Mouse (Mus musculus): ENCODE measurements around the gene Lce1i.
"Not testable (repeated sequence)": the region's sequence is repeated elsewhere in the genome, so short reads cannot be mapped to it uniquely, and the experiment has no call there.

The Lce1i gene

DNA sequence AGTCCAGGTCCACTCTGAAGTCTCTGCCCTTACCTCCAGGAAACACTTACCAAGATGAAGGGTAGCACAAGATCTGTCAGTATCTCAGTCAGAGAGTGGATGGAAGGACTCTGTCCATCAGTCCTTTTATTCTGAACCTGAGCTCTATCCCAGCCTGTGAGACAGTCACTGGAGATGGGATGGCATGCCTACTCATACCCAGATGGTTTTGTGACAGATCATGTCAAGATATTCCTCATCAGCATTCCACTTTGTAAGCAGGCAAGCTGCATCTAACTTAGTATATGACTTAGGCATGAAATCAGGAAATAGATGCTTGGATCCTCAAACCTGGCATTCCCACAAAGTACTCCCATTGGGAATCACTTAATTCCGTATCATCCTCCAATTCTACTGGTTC lies at the start of gene Lce1i:
TSS of gene Lce1i (minus strand) at position 101 of the 400 bp plus-strand sequence.
- DNase-seq (ENCODE audit: low spot score in 2 of 2): no peak

DNA sequence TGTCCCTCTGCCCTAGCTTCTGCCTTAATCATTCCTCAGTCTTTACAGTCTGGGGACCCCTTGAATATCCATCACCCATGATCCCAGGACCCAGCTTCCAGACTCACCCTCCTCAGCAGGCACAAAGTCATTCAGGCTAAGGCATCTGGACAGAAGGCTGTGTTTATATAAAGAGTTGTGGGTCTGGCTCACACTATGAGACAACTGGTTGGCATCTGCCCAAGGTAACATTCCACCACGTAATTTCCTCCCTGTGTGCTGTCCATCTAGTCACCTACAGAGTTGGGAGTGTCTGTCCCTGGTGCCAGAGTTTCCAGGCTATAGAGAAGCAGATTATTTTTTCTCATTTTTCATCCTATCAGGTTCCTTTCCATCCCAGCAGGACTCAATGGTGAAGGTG lies 48.4 kb upstream of the Lce1i start, which contains the start of gene Kprp:
TSS of gene Kprp (minus strand) at position 140 of the 400 bp plus-strand sequence.
- DNase-seq (ENCODE audit: low spot score in 2 of 2): no peak

DNA sequence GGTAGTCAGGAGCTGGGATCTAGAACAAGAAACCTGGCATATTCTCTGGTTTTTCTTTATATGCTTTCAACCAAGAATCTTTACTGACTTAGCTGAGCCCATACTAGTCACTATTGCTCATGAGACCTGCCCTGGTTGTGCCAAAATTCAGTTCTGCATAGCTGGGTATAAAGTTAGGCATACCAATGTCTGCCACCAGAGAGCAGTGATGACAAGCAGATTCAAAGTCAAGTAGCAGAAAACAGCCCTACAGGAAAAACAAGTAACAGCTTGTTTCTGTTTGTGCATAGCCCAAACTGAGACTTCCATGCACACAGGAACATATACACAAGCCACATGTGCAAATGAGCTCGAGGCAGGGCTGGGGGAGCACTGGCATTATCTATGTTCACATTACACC lies 47.1 kb upstream of the Lce1i start:
- DNase-seq (ENCODE audit: low spot score in 2 of 2): no peak

DNA sequence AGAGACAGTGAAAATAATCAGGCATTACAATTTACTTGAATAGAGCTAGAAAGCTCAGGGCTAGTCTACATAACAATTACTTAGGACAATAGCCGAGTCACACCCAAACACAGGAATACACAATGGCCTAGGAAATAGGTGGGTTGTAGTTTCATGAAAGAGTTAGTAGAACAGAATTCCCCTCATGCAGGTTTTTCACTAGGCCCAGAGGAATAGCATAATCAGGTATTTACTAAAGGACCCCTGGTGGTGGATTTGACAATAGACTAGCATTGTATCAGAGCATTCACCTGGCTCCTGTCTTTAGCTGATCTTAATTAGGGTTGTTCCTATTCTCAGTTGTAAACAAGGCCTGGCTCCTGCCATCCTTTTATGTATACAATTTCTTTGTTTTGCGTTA lies 37.3 kb upstream of the Lce1i start:
- DNase-seq (ENCODE audit: low spot score in 2 of 2): not testable (repeated sequence)

DNA sequence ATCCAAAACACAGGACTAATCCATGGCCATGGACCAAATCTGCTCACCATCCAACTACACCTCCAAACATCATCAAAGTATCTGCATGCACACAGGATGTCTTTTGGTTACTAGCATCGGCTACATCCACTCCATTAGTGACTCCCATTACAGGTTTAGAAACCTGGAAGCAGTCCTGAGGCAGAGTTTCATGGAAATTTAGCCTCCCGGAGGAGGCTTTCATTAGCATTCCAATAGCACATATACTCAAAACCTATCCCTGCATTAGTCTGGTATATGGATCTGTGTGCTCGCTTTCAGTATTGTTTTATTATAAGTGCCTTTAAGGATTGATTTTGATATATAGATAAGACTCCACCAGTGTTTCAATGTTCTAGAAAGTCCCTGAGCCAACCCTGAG lies 36.9 kb upstream of the Lce1i start:
- DNase-seq (ENCODE audit: low spot score in 2 of 2): no peak

DNA sequence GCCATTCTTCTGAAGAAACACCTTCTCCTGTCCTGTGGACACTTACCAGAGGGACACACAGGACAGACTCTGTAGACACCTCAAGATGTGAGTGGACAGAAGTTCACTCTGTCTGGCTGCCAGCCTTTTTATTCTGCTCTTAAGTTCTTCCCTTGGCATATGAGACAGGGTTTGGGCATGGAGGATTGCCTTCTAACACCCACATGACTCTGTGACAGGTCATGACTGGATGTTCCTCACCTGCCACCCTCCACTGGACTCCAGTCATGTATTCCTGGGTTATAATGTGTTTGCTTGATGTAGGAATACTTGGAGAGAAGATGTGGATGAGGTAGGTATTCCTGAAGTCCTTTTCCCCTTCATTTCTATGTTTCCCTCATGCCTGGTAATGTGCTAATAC lies 29.1 kb upstream of the Lce1i start, which contains the start of gene Lce1k:
TSS of gene Lce1k (minus strand) at position 101 of the 400 bp plus-strand sequence.
- no peak for DNase-seq (ENCODE audit: low spot score in 2 of 2)

DNA sequence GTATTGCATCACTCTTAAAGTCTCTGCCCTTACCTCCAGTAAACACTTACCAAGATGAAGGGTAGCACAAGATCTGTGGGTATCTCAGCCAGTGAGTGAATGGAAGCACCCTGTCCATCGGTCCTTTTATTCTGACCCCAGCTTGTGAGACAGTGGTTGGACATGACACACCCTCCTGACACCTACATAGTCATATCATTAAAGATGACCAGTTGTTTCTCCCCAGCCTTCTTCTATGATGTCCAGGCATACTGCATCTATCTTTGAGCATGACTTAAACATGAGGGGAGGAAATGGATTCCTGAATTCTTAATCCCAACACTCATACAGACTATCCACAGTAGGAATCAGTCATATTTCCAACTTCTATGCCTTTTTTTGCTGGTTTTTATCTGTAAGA lies 11.7 kb upstream of the Lce1i start, which contains the start of gene Lce1j:
TSS of gene Lce1j (minus strand) at position 101 of the 400 bp plus-strand sequence.
- no peak for DNase-seq (ENCODE audit: low spot score in 2 of 2)

DNA sequence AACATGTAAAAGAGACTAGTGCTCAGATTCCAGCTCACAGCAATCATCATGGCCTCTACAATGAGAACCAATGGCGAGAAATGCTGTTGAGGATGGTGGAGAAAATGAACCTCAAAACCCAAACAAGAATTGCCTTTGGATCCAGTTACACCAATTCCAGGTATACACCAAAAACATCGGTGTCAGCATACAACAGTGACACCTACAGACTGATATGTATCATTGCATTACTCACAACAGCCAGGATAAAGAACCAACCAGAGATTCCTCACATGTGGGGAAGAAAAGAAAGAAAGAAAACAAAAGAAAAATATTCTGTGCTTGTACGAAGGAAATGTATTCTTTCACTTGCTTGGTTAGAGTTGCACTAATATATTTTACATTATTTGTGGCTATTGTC lies 7.1 kb downstream of the Lce1i start:
- no peak for DNase-seq (ENCODE audit: low spot score in 2 of 2)

DNA sequence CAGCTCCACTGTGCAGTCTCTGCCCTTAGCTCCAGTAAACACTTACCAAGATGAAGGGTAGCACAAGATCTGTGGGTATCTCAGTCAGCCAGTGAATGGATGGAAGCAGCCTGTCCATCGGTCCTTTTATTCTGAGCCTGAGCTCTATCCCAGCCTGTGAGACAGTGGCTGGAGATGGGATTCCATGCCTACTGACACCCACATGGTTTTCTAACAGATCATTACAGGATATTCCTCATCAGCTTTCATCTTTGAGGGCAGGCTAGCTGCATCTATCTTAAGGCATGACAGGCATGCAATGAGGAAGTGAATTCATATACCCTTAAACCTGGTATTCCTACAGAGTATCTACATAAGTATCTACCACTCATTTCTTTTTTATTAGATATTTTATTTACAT lies 13.7 kb downstream of the Lce1i start, which contains the start of gene Lce1h:
TSS of gene Lce1h (minus strand) at position 101 of the 400 bp plus-strand sequence.
- DNase-seq (ENCODE audit: low spot score in 2 of 2): no peak

DNA sequence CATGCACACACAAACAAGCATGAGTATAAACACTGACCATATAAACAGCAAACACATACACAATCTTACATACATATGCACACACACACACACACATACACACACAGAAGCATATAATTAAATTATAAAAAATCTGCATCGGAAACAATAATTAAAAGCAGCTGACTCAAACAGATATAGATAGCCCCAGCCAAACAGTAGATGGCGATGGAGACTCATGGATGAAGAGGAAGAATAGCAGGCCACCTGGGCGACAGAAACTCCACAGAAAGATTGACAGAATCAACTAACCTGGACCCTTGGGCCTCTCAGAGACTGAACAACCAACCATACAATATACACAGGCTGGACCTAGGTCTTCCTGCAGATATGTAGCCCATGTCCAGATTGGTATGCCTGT lies 25.5 kb downstream of the Lce1i start:
- DNase-seq (ENCODE audit: low spot score in 2 of 2): no peak

DNA sequence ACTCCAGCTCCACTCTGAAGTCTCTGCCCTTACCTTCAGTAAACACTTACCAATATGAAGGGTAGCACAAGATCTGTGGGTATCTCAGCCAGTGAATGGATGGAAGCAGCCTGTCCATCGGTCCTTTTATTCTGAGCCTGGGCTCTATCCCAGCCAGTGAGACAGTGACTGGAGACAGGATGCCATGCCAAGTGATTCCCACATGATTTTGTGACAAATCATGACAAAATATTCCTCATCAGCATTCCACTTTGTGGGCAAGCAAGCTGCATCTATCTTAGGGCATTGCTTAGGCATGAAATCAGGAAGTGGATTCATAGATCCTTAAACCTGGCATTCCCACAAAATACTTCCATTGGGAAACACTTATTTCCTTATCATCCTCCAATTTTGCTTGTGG lies 26.5 kb downstream of the Lce1i start, which contains the start of gene Lce1g:
TSS of gene Lce1g (minus strand) at position 101 of the 400 bp plus-strand sequence.
- no peak for DNase-seq (ENCODE audit: low spot score in 2 of 2)

DNA sequence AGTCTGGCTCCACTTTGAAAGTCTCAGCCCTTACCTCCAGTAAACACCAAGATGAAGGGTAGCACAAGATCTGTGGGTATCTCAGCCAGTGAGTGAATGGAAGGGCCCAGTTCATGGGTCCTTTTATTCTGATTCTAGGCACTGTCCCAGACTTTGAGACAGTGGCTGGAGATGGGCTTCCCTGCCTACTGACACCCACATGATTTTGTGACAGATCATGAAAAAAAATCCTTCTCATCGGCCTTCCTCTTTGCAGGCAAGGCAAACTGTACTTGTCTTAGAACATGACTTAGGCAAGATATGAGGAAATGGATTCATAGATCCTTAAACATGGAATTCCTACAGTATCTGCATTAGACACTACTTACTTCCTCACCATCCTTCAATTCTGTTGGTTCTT lies 39.7 kb downstream of the Lce1i start, which contains the start of gene Gm38119:
TSS of gene Gm38119 (minus strand) at position 101 of the 400 bp plus-strand sequence.
- no peak for DNase-seq (ENCODE audit: low spot score in 2 of 2)

All from thymus, postnatal 10 days (tissue).